Mouse (Mus musculus) liver, embryonic 14.5 days (tissue): Measurements from ENCODE around the gene Ssbp3. TPM values are rescaled to one million over a fixed set of nuclear protein-coding genes. Genes with fewer than 3 reads are reported as not detected.

Experiments
- ATAC-seq: fragments of 200-750 bp; cut with Nextera tagmentation; 2 replicates; pipeline ENCODE4 v1.8.0; 2017; ENCODE audit warnings: moderate number of reproducible peaks, mild to moderate bottlenecking, moderate library complexity; ENCODE audit not compliant: insufficient read depth
- DNase-seq, 3 experiments: peaks; one replicate each; pipeline ENCODE4 v3.0.0-alpha.2; 2012 to 2013; ENCODE audit warnings: low read depth in 3 of 3, low spot score in 3 of 3
- H3K27ac ChIP-seq: fragments of 300-500 bp; sonication (generic); 2 replicates; pipeline ENCODE4 v1.5.1; 2014; ENCODE audit warnings: moderate library complexity, mild to moderate bottlenecking, control low read depth, inconsistent platforms
- H3K27me3 ChIP-seq: fragments of 300-500 bp; sonication (generic); 2 replicates; pipeline ENCODE4 v1.6.1; 2014; ENCODE audit warnings: mild to moderate bottlenecking, low read length, moderate library complexity; ENCODE audit not compliant: control insufficient read depth, insufficient read depth
- H3K36me3 ChIP-seq: fragments of 300-500 bp; sonication (generic); replicated peaks from 2 replicates; pipeline ENCODE4 v1.6.1; 2014; ENCODE audit warnings: low read depth; ENCODE audit not compliant: control insufficient read depth, insufficient read depth
- H3K4me1 ChIP-seq, 2 experiments: fragments of 200-500 bp in 1 of 2; fragments of 300-500 bp in 1 of 2; sonication (generic) in 1 of 2; replicated peaks; 2 replicates each; pipeline ENCODE4 v1.6.1; 2012 to 2014; ENCODE audit warnings: antibody characterized with exemption in 1 of 2, inconsistent platforms in 1 of 2, low read length in 1 of 2; ENCODE audit not compliant: control insufficient read depth in 2 of 2, insufficient read depth in 2 of 2
- H3K4me2 ChIP-seq: fragments of 300-500 bp; sonication (generic); 2 replicates; pipeline ENCODE4 v1.6.1; 2014; ENCODE audit warnings: low read depth, mild to moderate bottlenecking, control low read depth, moderate library complexity
- H3K4me3 ChIP-seq, 2 experiments: fragments of 200-500 bp in 1 of 2; fragments of 300-500 bp in 1 of 2; sonication (generic) in 1 of 2; 2 replicates each; pipeline ENCODE4 v1.5.1; 2012 to 2014; ENCODE audit warnings: low read depth in 2 of 2, low read length in 2 of 2, mild to moderate bottlenecking in 2 of 2, control low read depth in 1 of 2, inconsistent platforms in 1 of 2, moderate library complexity in 1 of 2; ENCODE audit not compliant: insufficient read depth in 1 of 2
- H3K9ac ChIP-seq: fragments of 300-500 bp; sonication (generic); replicated peaks from 2 replicates; pipeline ENCODE4 v1.6.1; 2014; ENCODE audit warnings: mild to moderate bottlenecking, control low read depth, moderate library complexity
- H3K9me3 ChIP-seq: fragments of 300-500 bp; sonication (generic); 2 replicates; pipeline ENCODE4 v1.6.1; 2016; ENCODE audit warnings: low read length, mixed read lengths; ENCODE audit not compliant: control insufficient read depth
- CTCF ChIP-seq: IDR thresholded peaks from 2 replicates; pipeline ENCODE4 v1.5.1; 2016; ENCODE audit warnings: antibody characterized with exemption, low read depth, control low read depth
- EP300 ChIP-seq: IDR thresholded peaks from 2 replicates; pipeline ENCODE4 v1.6.1; 2016; ENCODE audit warnings: antibody characterized with exemption, low read depth
- WGBS: fragments of 180-500 bp; shearing (Covaris S2); extraction: QIAGEN DNeasy Blood & Tissue Kit; methylation state at CpG from one replicate; pipeline ENCODE4 v1.1.7; 2014; ENCODE audit not compliant: insufficient replicate concordance; 5-methylcytosine and 5-hydroxymethylcytosine counted together
- polyA plus RNA-seq, 2 experiments: library from polyadenylated mRNA; depleted of rRNA in 1 of 2; stranded (reverse) in 1 of 2; unstranded in 1 of 2; fragments of >200 nt; fragmentation: Nextera tagmentation in 1 of 2; extraction: Ambion mirVana in 1 of 2; gene quantifications; 2 replicates each; pipeline versions ENCODE4 v1.2.1 to v1.2.3; 2012 to 2014

Ssbp3 gene
- polyA plus RNA-seq, 2 experiments = 33.0 to 52.1 TPM

DNA sequence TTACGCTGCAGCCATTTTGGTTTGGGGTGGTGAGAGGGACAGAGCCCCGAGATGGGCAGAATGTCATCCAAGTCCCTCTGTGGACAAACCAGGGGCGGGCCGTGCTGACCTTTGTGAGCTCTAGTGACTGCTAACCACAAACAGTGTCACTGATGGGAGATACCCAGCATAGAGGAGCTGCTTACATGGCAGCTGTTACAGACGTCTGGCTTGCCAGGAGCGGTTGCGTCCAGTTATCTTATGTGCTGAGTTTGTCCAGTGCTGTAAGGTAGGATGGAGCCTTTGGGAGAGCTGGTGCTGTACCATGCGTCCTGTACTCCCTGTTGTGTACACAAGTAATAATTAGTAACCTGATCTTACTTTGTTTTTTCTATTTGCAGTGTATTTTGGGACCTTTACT lies 4.8 kb downstream of the Ssbp3 start:
- no peak overlapping the region for H3K9ac ChIP-seq
- H3K36me3 ChIP-seq = peaks cover 63% of the 10 kb centered on the region
- H3K4me2 ChIP-seq = no peak overlapping the region
- H3K27me3 ChIP-seq = no peaks in the 10 kb centered on the region
- ATAC-seq (no peak), DNase-seq (no peak)
- no peak overlapping the region for H3K27ac ChIP-seq
- no peak for TF ChIP-seq EP300
- no peak for TF ChIP-seq CTCF
- H3K4me3 ChIP-seq = no peak overlapping the region
- WGBS = 69% methylated on average over 8 of the region's 8 CpGs
- no peaks in the 10 kb centered on the region for H3K9me3 ChIP-seq
- H3K4me1 ChIP-seq = peaks cover 11 to 19% of the 10 kb centered on the region in 2 experiments

DNA sequence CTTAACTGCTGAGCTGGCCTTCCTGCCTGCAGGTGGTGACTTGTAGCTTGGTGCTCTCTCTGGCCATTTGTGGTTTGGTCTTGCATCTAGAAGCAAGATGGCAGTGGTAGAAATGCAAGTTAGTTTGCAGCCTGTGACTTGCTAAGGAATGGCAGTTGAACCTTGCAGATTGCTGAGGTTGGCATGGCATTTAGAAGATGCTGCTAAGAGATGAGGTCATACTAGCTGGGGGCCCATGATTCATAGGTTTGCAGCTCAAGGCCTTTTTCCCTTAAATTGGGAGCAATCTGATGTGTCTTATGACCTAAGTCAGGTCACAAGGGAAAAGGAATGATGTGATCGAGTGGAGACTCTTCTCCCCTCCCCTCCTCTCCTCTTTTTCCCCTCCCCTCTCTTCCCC lies 7.8 kb downstream of the Ssbp3 start:
- H3K27me3 ChIP-seq = no peaks in the 10 kb centered on the region
- no peak for TF ChIP-seq EP300
- no peak for TF ChIP-seq CTCF
- WGBS = 59% methylated on average over 1 of the region's 1 CpGs
- H3K27ac ChIP-seq = no peak overlapping the region
- H3K4me1 ChIP-seq = peaks cover 34 to 44% of the 10 kb centered on the region in 2 experiments
- H3K4me3 ChIP-seq = no peak overlapping the region
- ATAC-seq (no peak), DNase-seq (no peak)
- peaks cover 69% of the 10 kb centered on the region for H3K36me3 ChIP-seq
- H3K9ac ChIP-seq = no peak overlapping the region
- H3K9me3 ChIP-seq = no peaks in the 10 kb centered on the region
- no peak overlapping the region for H3K4me2 ChIP-seq

DNA sequence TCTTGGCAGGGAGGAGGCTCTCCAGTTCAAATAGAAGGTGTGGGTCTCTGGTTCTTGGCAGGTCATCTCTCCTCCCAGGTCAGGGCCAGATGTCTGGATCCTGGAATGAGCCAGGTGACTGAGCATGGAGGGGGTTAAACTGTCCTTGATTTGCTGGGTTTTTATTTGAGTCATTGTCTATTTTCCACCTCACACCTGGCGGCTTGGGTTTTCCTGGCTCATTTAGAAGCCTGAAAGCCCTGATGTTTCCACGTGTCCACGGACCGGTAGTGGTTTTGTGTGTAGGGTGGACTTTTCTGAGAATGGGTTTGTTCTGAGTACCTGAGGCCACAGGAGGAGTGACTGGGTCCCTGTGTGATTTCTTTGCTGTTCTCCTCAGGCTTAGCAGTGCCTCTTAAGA lies 9.6 kb downstream of the Ssbp3 start:
- TF ChIP-seq EP300 (no peak), CTCF (no peak)
- ATAC-seq (no peak), DNase-seq (no peak)
- Histone ChIP-seq H3K9me3 (no peaks in the 10 kb centered on the region), H3K4me1 (peaks cover 46 to 51% of the 10 kb centered on the region in 2 experiments), H3K4me2 (no peak overlapping the region), H3K4me3 (no peak overlapping the region), H3K27ac (no peak overlapping the region), H3K36me3 (peaks cover 70% of the 10 kb centered on the region), H3K27me3 (no peaks in the 10 kb centered on the region), H3K9ac (no peak overlapping the region)
- 78% methylated on average over 4 of the region's 4 CpGs for WGBS

DNA sequence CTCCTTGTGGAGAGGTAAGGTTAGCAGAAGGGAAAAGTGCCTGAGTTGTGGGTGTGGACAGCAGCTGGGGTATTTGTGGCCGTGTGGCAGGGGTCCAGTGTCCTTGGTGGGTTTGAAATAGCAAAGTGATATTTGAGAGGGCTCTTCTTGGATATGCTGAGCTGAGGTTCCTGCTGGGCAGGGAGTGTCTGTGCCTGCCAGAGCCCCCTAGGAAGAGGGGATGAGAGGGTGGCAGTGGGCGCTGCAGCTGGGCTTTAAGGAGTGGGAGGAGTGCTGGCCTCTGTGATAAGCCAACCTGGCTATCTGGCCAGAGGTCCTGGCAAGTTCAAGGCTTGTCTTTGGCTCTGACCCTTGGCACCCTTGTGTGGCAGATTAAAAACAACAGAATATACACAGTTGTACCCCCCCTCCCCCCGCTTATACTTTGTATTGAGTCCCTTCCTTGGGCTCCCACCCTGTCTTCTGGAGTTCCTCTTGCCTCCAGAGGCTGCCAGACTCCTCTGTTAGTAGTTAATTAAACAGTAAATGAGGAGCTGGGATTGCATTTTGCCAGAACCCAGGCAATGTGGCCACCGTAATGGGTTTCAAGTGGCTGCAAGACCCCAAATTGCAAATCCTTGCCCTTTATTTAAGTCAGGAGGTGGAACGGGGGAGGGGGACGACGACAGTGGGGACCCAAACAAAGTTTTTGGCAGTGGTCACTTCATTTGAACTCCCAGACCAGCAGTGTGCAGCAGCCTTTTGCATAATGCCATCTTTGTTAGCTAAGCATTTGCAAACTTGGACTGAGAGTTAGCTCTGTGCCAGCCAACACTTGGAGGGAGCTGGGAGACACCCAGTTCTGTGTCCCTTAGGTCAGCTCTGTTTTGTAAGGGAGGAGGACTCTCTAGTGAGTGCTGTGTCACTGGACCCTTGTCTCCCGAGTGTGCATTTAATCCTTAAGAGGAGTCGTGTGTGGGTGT lies 11.2 kb downstream of the Ssbp3 start:
- WGBS = 59% methylated on average over 9 of the region's 9 CpGs
- DNase-seq (no peak), ATAC-seq (no peak)
- peaks cover 46 to 58% of the 10 kb centered on the region in 2 experiments for H3K4me1 ChIP-seq
- TF ChIP-seq CTCF (no peak), EP300 (no peak)
- peaks cover 67% of the 10 kb centered on the region for H3K36me3 ChIP-seq
- peak overlapping the region; percentile 44 for H3K9ac ChIP-seq
- no peak overlapping the region for H3K4me3 ChIP-seq
- peak overlapping the region; percentile 67 for H3K4me2 ChIP-seq
- no peaks in the 10 kb centered on the region for H3K9me3 ChIP-seq
- H3K27me3 ChIP-seq = no peaks in the 10 kb centered on the region
- peak overlapping the region; percentile 81 for H3K27ac ChIP-seq

DNA sequence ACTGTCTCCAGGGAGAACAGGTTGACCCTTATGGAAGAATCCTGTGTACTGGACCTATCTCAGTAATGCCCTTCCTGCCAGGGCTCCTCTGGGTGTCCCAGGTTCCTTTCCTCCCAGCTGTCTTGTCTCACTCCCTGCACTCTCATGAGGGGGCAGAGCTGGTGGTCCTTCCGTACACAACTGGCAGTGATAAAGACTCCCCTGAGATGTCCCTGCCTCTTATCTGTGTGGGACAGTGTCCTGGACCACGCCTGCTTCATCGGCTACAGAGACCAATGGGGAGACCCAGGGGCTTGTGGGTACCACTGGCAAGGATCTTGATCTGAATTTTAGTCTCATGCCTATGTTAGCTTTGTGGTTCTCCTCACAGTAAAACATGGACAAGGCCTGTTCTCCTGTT lies 12.4 kb downstream of the Ssbp3 start:
- Histone ChIP-seq H3K9ac (peak overlapping the region; percentile 43), H3K27me3 (no peaks in the 10 kb centered on the region), H3K4me1 (peaks cover 46 to 58% of the 10 kb centered on the region in 2 experiments), H3K4me2 (peak overlapping the region; percentile 67), H3K9me3 (no peaks in the 10 kb centered on the region), H3K36me3 (peaks cover 61% of the 10 kb centered on the region), H3K4me3 (peak overlapping the region; percentile 21 to 36), H3K27ac (peak overlapping the region; percentile 81)
- ATAC-seq = peak; percentile 93
- 18% methylated on average over 3 of the region's 3 CpGs for WGBS
- TF ChIP-seq EP300 = peak; percentile 91
- no peak for TF ChIP-seq CTCF
- DNase-seq = peak; percentile 76 to 80 (median 80)
